Mouse (Mus musculus): ENCODE results near the gene Serp1. TPM values are rescaled to one million over a fixed set of nuclear protein-coding genes. Genes with fewer than 3 reads are reported as not detected.
"Not testable (repeated sequence)": the region's sequence is repeated elsewhere in the genome, so short reads cannot be mapped to it uniquely, and the experiment has no call there.

Serp1 gene
- polyA plus RNA-seq, 1 experiment from 2014 or later, result 141 TPM

DNA sequence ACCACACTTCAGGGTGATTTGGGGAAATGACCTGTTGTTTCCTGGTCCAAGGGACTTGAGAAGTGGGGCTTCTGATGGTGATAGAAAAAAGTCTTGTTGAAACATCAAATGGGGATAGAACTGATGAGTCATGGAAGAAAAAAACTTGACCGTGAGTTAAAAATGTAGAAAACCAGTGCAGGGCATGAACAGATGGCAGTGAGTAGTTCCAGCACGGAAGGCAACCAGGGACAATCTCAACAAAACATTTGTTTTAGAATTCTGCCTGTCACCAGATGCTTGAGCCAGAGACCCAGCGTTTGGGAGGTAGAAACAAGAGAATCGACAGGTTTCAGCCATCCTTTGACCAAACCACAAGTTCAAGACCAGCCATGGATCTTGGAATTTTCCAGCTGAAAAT lies 32.1 kb downstream of the Serp1 start:
- H3K9me3 ChIP-seq, result no peaks in the 10 kb centered on the region
- H3K4me3 ChIP-seq, result no peak overlapping the region
- DNase-seq (ENCODE audit: low spot score), result no peak
- no peak overlapping the region for H3K27ac ChIP-seq
- WGBS, result 73% methylated on average over 4 of the region's 4 CpGs
- no peaks in the 10 kb centered on the region for H3K4me1 ChIP-seq
- no peaks in the 10 kb centered on the region for H3K27me3 ChIP-seq (ENCODE audit: insufficient read depth, poor library complexity, severe bottlenecking)
- no peaks in the 10 kb centered on the region for H3K36me3 ChIP-seq

DNA sequence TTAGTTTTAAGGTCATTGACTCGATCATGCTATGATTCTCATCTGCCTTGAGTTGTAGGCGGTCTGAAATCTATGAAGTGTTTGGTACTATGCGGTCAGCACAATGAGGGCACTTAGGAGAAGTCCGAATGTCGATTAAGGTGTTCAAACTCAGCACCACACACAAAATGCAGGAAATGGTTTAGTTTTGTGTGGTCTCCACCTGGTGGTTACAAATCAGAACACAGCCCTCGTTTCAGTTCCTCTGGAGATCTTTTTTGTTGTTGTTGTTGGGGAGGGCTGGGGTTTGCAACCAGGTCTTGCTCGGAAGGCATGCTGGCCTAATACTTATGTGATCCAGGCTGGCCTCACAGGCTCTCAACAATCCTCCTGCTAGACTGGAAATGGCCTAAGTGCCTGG lies 34.9 kb downstream of the Serp1 start:
- no peak overlapping the region for H3K27ac ChIP-seq
- H3K4me3 ChIP-seq, result no peak overlapping the region
- no peaks in the 10 kb centered on the region for H3K4me1 ChIP-seq
- H3K27me3 ChIP-seq (ENCODE audit: insufficient read depth, poor library complexity, severe bottlenecking), result no peaks in the 10 kb centered on the region
- DNase-seq (ENCODE audit: low spot score), result no peak
- H3K36me3 ChIP-seq, result no peaks in the 10 kb centered on the region
- 74% methylated on average over 7 of the region's 7 CpGs for WGBS
- no peaks in the 10 kb centered on the region for H3K9me3 ChIP-seq

DNA sequence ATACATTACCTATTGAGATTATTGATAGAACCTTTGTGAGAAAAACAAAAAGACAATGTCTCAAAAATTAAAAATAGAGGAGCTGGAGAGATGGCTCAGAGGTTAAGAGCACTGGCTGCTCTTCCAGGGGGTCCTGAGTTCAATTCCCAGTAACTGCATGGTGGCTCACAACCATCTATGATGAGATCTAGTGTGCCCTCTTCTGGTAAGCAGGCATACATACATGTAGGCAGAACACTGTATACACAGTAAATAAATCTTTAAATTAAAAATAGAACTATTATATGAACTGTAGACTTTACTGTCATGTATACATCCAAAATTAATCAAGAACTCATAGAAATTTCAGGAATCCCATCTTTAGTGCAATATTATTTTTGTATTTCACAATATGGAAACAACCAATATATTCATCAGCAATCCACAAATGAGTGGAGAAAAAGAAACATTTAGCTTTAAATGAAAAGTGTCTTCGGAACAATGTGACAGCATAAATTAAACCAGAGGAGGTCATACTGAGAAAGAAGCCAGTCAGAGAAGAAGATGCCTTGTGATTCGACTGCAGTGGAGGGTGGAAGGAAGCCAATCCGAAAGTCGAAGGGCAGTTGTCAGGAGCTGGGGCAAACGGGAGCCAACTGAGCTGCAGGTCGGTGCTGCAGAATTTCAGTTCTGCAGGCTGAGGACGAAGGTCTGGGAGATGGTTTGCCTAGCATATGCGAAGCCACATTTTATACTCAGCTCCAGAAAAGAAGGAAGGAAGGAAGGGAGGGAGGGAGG lies 37.5 kb downstream of the Serp1 start:
- no peaks in the 10 kb centered on the region for H3K36me3 ChIP-seq
- H3K27me3 ChIP-seq (ENCODE audit: insufficient read depth, poor library complexity, severe bottlenecking), result no peaks in the 10 kb centered on the region
- no peak overlapping the region for H3K27ac ChIP-seq
- WGBS, result 72% methylated on average over 7 of the region's 8 CpGs
- no peak overlapping the region for H3K4me3 ChIP-seq
- no peaks in the 10 kb centered on the region for H3K9me3 ChIP-seq
- no peak for DNase-seq (ENCODE audit: low spot score)
- H3K4me1 ChIP-seq, result no peaks in the 10 kb centered on the region

DNA sequence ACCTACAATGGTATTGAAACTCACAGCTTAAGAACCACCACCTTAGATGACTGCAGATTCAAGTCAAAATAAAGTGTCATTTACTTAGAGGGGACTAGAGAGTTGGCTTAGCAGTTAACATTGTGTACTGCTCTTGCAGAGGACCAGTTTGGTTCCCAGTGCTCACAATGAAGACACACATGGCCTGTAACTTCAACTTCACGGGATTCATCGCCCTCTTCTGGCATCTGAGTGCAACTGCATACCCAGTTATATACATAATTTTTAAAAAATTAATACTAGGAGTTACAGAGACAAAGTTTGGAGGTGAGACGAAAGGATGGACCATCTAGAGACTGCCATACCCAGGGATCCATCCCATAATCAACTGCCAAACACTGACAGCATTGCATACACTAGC lies 38.6 kb downstream of the Serp1 start:
- Histone ChIP-seq H3K4me3 (no peak overlapping the region), H3K27me3 (ENCODE audit: insufficient read depth, poor library complexity, severe bottlenecking) (no peaks in the 10 kb centered on the region), H3K36me3 (no peaks in the 10 kb centered on the region), H3K9me3 (no peaks in the 10 kb centered on the region), H3K27ac (no peak overlapping the region), H3K4me1 (no peaks in the 10 kb centered on the region)
- no peak for DNase-seq (ENCODE audit: low spot score)
- 61% methylated on average over 3 of the region's 3 CpGs for WGBS

DNA sequence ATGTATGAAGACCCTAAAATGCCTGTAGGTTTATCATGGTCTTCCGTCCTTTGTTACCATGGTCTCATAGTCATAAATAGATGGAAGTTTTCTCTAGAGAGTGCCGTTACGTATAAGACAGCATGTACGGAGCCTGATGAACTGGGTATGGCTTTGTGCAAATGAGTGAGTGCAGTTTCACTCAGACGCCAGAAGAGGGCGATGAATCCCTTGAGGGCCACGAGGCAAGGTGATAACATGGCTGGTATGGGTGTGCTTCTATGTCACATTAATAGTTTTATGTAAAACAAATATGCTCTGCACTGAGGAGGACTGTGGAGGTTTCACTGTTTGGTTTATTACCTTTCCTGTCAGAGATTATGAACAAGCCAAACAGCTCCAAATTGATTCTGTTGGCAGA lies 39.8 kb downstream of the Serp1 start:
- Histone ChIP-seq H3K27me3 (ENCODE audit: insufficient read depth, poor library complexity, severe bottlenecking) (no peaks in the 10 kb centered on the region), H3K4me3 (no peak overlapping the region), H3K9me3 (no peaks in the 10 kb centered on the region), H3K4me1 (no peaks in the 10 kb centered on the region), H3K36me3 (no peaks in the 10 kb centered on the region), H3K27ac (no peak overlapping the region)
- no peak for DNase-seq (ENCODE audit: low spot score)
- WGBS, result 74% methylated on average over 7 of the region's 7 CpGs

DNA sequence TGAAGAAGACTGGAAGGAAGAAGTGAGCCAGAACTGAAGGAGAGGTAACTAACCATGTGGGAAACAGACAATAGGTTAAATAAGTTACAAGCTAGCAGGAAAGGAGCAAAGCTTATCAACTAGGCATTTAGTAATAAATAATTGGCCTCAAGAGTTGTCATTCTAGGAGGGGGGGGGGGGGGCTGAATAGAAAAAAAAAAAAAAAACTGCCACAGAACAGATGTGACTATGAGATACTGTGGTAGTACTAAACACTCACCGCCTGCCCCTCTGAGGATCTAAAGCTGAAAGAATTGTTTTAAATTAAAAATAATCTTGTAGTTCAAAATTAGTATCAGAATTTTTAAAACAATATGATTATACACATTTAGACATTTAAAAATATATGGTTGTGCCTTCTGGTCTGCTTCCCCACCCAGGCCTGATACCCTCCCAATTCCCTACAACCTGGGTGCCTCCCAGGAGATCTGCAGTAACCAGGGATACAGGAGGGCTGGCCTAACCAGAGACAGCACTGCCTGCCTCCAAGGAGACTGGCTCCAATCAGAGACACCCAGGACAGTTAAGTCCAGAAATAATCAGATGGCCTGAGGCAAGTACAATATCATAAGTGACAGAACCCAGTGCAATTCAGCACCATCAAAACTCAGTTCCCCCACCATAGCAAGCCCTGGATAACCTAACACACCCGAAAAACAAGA lies 46.8 kb downstream of the Serp1 start:
- no peaks in the 10 kb centered on the region for H3K36me3 ChIP-seq
- no peak overlapping the region for H3K27ac ChIP-seq
- H3K9me3 ChIP-seq, result no peaks in the 10 kb centered on the region
- no peak for DNase-seq (ENCODE audit: low spot score)
- 67% methylated on average over 2 of the region's 2 CpGs for WGBS
- no peaks in the 10 kb centered on the region for H3K4me1 ChIP-seq
- H3K27me3 ChIP-seq (ENCODE audit: insufficient read depth, poor library complexity, severe bottlenecking), result no peaks in the 10 kb centered on the region
- no peak overlapping the region for H3K4me3 ChIP-seq

DNA sequence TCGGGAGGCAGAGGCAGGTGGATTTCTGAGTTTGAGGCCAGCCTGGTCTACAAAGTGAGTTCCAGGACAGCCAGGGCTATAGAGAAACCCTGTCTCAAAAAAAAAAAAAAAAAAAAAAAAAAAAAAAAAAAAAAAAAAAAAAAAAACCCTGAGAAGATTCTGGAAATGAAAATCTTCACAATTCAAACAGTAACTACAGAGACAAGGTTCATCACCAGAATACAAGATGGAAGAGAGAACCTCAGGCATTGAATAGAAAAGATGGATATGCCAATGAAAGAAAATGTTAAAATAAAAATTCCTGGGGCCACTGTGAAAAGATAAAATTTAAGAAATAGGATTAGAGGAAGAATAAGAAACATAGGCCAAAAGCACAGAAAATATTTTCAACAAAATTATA lies 50.4 kb downstream of the Serp1 start:
- not testable (repeated sequence) for H3K36me3 ChIP-seq; H3K9me3 ChIP-seq; H3K4me1 ChIP-seq; DNase-seq (ENCODE audit: low spot score); H3K27me3 ChIP-seq (ENCODE audit: insufficient read depth, poor library complexity, severe bottlenecking); H3K4me3 ChIP-seq; H3K27ac ChIP-seq
- WGBS, result 95% methylated on average over 1 of the region's 1 CpGs

Other genes with a start within 250 kb of the Serp1 start
- gene Tsc22d2, start 111.2 kb downstream of the Serp1 start, polyA plus RNA-seq (2016; fragmentation: Nextera tagmentation; extraction: Ambion mirVana), result 12.2 and 13.3 TPM in 2 replicates
- 45.2 and 47.5 TPM in 2 replicates for gene Eif2a, start 71 bp downstream of the Serp1 start, polyA plus RNA-seq (2016; fragmentation: Nextera tagmentation; extraction: Ambion mirVana)
- 15.5 and 17.1 TPM in 2 replicates for gene Selenot, start 50.7 kb upstream of the Serp1 start, polyA plus RNA-seq (2016; fragmentation: Nextera tagmentation; extraction: Ambion mirVana)
- 0.06 TPM in 1 of 2 replicates, not detected in the other for gene Erich6, start 111.3 kb upstream of the Serp1 start, polyA plus RNA-seq (2016; fragmentation: Nextera tagmentation; extraction: Ambion mirVana)
- gene Siah2, start 166.5 kb upstream of the Serp1 start, polyA plus RNA-seq (2016; fragmentation: Nextera tagmentation; extraction: Ambion mirVana), result 4.8 and 6.6 TPM in 2 replicates